Mouse (Mus musculus) hindbrain, embryonic 10.5 days (tissue): ENCODE measurements around the gene Aicda. TPM values are rescaled to one million over a fixed set of nuclear protein-coding genes. Genes with fewer than 3 reads are reported as not detected.
"Not testable (repeated sequence)": the region's sequence is repeated elsewhere in the genome, so short reads cannot be mapped to it uniquely, and the experiment has no call there.

Experiments
- DNase-seq: peaks from one replicate; pipeline ENCODE4 v3.0.0-alpha.2; 2017; ENCODE audit warnings: low spot score
- H3K27ac ChIP-seq: fragments of 300-500 bp; sonication (generic); 2 replicates; pipeline ENCODE4 v1.5.1; 2016; ENCODE audit warnings: mild to moderate bottlenecking, moderate library complexity
- H3K27me3 ChIP-seq: fragments of 300-500 bp; sonication (generic); 2 replicates; pipeline ENCODE4 v1.6.1; 2016; ENCODE audit warnings: mild to moderate bottlenecking; ENCODE audit not compliant: poor library complexity, insufficient read depth, severe bottlenecking
- H3K36me3 ChIP-seq: fragments of 300-500 bp; sonication (generic); 2 replicates; pipeline ENCODE4 v1.6.1; 2016; ENCODE audit warnings: mild to moderate bottlenecking, moderate library complexity
- H3K4me1 ChIP-seq: fragments of 300-500 bp; sonication (generic); replicated peaks from 2 replicates; pipeline ENCODE4 v1.6.1; 2016; ENCODE audit warnings: mild to moderate bottlenecking
- H3K4me3 ChIP-seq: fragments of 300-500 bp; sonication (generic); 2 replicates; pipeline ENCODE4 v1.5.1; 2016; ENCODE audit warnings: mild to moderate bottlenecking, moderate library complexity
- H3K9me3 ChIP-seq: fragments of 300-500 bp; sonication (generic); 2 replicates; pipeline ENCODE4 v1.6.1; 2016; ENCODE audit warnings: mild to moderate bottlenecking, moderate library complexity
- WGBS: fragments of 180-500 bp; shearing (Covaris S2); methylation state at CpG from one replicate; pipeline ENCODE4 v1.1.7; 2016; 5-methylcytosine and 5-hydroxymethylcytosine counted together
- polyA plus RNA-seq: library from polyadenylated mRNA; unstranded; fragments of >200 nt; fragmentation: Nextera tagmentation; extraction: Ambion mirVana; gene quantifications from 2 replicates; pipeline ENCODE4 v1.2.1, GENCODE M21; 2016

Aicda gene
- polyA plus RNA-seq, 1 experiment from 2014 or later: not detected

- DNase-seq: no peak
- Histone ChIP-seq H3K36me3 (no peaks in the 10 kb centered on the region), H3K27ac (no peak overlapping the region), H3K9me3 (no peaks in the 10 kb centered on the region), H3K4me1 (peaks cover 14% of the 10 kb centered on the region; the same call in 1 of the 2 replicates), H3K27me3 (peaks cover 16% of the 10 kb centered on the region), H3K4me3 (no peak overlapping the region)
- WGBS: 82% methylated on average over 20 of the region's 20 CpGs
Measured at GRCm38 (mm10) chr6:122561005-122561404, 7.4 kb downstream of the Aicda start.

- Histone ChIP-seq H3K4me3 (no peak overlapping the region), H3K27ac (no peak overlapping the region), H3K4me1 (peaks cover 11% of the 10 kb centered on the region; the same call in 1 of the 2 replicates), H3K9me3 (no peaks in the 10 kb centered on the region), H3K36me3 (no peaks in the 10 kb centered on the region), H3K27me3 (peaks cover 16% of the 10 kb centered on the region)
- 5% methylated on average over 6 of the region's 6 CpGs for whole genome bisulfite sequencing
- DNase-seq: peak; percentile 66
Measured at GRCm38 (mm10) chr6:122562463-122562862, 8.9 kb downstream of the Aicda start.

- H3K9me3 ChIP-seq: no peaks in the 10 kb centered on the region
- no peak overlapping the region for H3K4me3 ChIP-seq
- peaks cover 16% of the 10 kb centered on the region for H3K27me3 ChIP-seq
- H3K36me3 ChIP-seq: no peaks in the 10 kb centered on the region
- no peak overlapping the region for H3K27ac ChIP-seq
- no peak for DNase-seq
- H3K4me1 ChIP-seq: peaks cover 8% of the 10 kb centered on the region; the same call in 1 of the 2 replicates
- WGBS: 90% methylated on average over 9 of the region's 9 CpGs
Measured at GRCm38 (mm10) chr6:122565070-122565784, 11.6 kb downstream of the Aicda start.

- H3K4me1 ChIP-seq: no peaks in the 10 kb centered on the region
- H3K4me3 ChIP-seq: no peak overlapping the region
- H3K27ac ChIP-seq: no peak overlapping the region
- WGBS: 64% methylated on average over 5 of the region's 5 CpGs
- DNase-seq: no peak
- no peaks in the 10 kb centered on the region for H3K27me3 ChIP-seq
- no peaks in the 10 kb centered on the region for H3K36me3 ChIP-seq
- no peaks in the 10 kb centered on the region for H3K9me3 ChIP-seq
Measured at GRCm38 (mm10) chr6:122569113-122569512, 15.5 kb downstream of the Aicda start.

- no peak overlapping the region for H3K27ac ChIP-seq
- no peak overlapping the region for H3K4me3 ChIP-seq
- H3K9me3 ChIP-seq: no peaks in the 10 kb centered on the region
- no peaks in the 10 kb centered on the region for H3K27me3 ChIP-seq
- DNase-seq: no peak
- H3K4me1 ChIP-seq: no peaks in the 10 kb centered on the region
- H3K36me3 ChIP-seq: no peaks in the 10 kb centered on the region
- WGBS: 53% methylated on average over 1 of the region's 1 CpGs
Measured at GRCm38 (mm10) chr6:122569762-122570161, 16.2 kb downstream of the Aicda start.

DNA sequence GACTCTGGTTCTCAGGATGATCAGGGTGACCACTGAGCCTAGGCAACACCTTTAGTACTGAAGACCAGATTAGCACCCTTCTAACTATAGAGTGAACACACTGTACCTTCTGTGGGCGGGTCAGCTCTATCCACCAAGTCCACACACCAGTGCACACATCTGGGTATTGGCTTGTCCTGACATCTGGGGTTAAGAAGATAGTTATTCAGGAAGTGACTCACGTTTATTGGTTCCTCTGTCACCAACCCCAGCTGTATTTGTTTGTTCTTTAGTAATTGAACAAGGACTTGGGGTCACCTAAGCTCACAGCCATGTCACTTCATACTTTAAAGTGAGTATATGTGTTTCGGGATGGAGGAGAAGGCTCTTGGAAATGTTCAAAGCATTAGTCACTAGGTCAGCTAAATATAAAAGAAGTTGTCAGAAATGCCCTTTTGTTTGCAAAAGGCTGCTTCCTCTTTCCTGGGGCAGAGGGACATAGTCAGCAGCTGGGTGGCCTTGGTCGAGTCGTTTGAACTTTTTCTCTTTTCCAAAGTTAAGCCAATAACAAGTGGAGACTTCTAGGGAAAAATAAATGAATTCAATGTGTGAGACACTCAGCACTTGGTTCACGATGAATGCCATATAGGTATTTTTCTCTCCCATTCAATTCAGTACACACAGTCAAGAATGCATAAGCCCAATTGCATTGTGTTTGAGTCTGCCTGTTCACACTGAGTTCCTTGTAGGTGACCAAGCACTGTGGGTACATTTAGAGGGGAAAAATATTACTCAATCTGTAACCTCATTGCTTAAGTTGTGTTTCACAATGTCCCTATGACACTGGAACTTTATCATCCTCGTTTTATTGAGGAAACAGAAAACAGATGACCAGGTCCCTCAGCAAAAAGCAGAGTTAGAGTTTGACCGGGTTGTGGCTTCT, 17.4 kb downstream of the Aicda start:
- no peak for DNase-seq
- Histone ChIP-seq H3K9me3 (no peaks in the 10 kb centered on the region), H3K27me3 (no peaks in the 10 kb centered on the region), H3K27ac (no peak overlapping the region), H3K36me3 (no peaks in the 10 kb centered on the region), H3K4me1 (no peaks in the 10 kb centered on the region), H3K4me3 (no peak overlapping the region)
- 71% methylated on average over 8 of the region's 8 CpGs for WGBS

GRCm38 (mm10) chr6:122571617-122571959, 18.0 kb downstream of the Aicda start:
- H3K4me3 ChIP-seq: no peak overlapping the region
- no peaks in the 10 kb centered on the region for H3K4me1 ChIP-seq
- DNase-seq: no peak
- WGBS: 93% methylated on average over 3 of the region's 3 CpGs
- H3K9me3 ChIP-seq: no peaks in the 10 kb centered on the region
- no peaks in the 10 kb centered on the region for H3K36me3 ChIP-seq
- H3K27me3 ChIP-seq: no peaks in the 10 kb centered on the region
- H3K27ac ChIP-seq: no peak overlapping the region

GRCm38 (mm10) chr6:122575037-122575436, 21.4 kb downstream of the Aicda start:
- H3K4me3 ChIP-seq: not testable (repeated sequence)

DNA sequence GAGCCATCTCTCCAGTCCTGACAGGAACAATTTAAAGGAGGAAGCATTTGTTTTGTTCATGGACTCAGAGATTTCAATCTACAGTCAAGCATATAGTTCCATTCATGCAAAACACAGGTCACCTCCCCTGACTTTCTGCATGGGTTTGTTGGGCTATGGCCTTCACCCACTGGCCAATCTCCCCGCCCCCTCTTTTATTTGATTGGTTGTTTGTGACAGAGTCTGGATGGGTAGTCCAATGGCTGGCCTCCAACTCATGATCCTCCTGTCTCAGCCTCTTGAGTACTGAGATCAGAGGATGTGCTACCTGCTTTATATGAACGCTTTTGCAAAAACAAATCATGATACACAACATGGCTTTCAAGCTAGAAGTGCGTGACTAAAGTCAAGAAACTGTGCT, 23.4 kb downstream of the Aicda start:
- H3K27ac ChIP-seq: no peak overlapping the region
- H3K4me1 ChIP-seq: no peaks in the 10 kb centered on the region
- no peaks in the 10 kb centered on the region for H3K36me3 ChIP-seq
- no peaks in the 10 kb centered on the region for H3K27me3 ChIP-seq
- WGBS: 94% methylated on average over 3 of the region's 3 CpGs
- DNase-seq: no peak
- no peaks in the 10 kb centered on the region for H3K9me3 ChIP-seq
- H3K4me3 ChIP-seq: no peak overlapping the region

More at GRCm38 (mm10) chr6:122575037-122575436, 21.4 kb downstream of the Aicda start:
- H3K36me3 ChIP-seq, DNase-seq, H3K4me1 ChIP-seq, H3K27ac ChIP-seq, H3K27me3 ChIP-seq, H3K9me3 ChIP-seq: not testable (repeated sequence)
- 94% methylated on average over 1 of the region's 1 CpGs for WGBS

DNA sequence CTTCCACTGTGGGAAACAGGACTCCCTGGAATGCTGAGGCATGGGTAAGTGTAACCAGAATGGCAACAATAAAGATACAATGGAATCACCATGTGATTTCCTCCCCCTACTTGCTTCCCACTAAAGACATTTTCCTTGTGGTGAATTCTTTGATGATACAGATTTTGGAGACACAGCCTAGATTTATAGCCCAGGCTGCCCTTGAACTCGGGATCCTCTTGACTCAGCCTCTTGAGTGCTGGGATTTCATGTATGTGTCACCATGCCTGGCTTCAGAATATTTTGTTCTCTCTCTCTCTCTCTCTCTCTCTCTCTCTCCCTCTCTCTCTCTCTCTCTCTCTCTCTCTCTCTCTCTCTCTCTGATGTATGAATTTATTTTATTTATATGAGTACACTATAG, 25.5 kb downstream of the Aicda start:
- DNase-seq: no peak
- H3K27me3 ChIP-seq: no peaks in the 10 kb centered on the region
- no peak overlapping the region for H3K4me3 ChIP-seq
- 91% methylated on average over 1 of the region's 1 CpGs for WGBS
- H3K27ac ChIP-seq: no peak overlapping the region
- H3K9me3 ChIP-seq: no peaks in the 10 kb centered on the region
- H3K36me3 ChIP-seq: no peaks in the 10 kb centered on the region
- no peaks in the 10 kb centered on the region for H3K4me1 ChIP-seq

- no peak for DNase-seq
- Histone ChIP-seq H3K4me1 (no peaks in the 10 kb centered on the region), H3K27ac (no peak overlapping the region), H3K9me3 (no peaks in the 10 kb centered on the region), H3K27me3 (no peaks in the 10 kb centered on the region), H3K4me3 (no peak overlapping the region), H3K36me3 (no peaks in the 10 kb centered on the region)
- 84% methylated on average over 13 of the region's 13 CpGs for WGBS
Measured at GRCm38 (mm10) chr6:122591027-122591758, 37.6 kb downstream of the Aicda start.

DNA sequence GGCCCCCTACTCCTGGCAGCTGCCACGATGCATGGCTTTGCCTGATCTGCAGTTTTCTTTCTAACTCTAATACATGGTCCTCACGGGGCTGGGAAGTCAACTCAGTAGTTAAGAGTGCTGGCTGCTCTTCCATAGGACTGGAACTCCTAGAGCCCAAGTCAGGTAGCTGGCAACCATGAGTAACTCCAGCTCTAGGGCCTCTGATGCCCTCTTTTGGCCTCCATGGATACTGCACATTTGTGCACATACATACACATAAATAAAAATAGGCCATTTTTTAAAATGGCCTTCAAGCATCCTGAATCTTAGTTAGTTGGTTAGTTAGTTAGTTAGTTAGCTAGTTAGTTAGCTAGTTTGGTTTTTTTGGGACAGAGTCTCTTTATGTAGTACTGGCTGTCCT, 39.3 kb downstream of the Aicda start:
- Histone ChIP-seq H3K27me3 (no peaks in the 10 kb centered on the region), H3K4me1 (no peaks in the 10 kb centered on the region), H3K9me3 (no peaks in the 10 kb centered on the region), H3K27ac (no peak overlapping the region), H3K4me3 (no peak overlapping the region), H3K36me3 (no peaks in the 10 kb centered on the region)
- DNase-seq: no peak
- 92% methylated on average over 2 of the region's 2 CpGs for WGBS

GRCm38 (mm10) chr6:122595637-122596036, 42.0 kb downstream of the Aicda start:
- DNase-seq: no peak
- no peaks in the 10 kb centered on the region for H3K27me3 ChIP-seq
- no peaks in the 10 kb centered on the region for H3K4me1 ChIP-seq
- H3K27ac ChIP-seq: no peak overlapping the region
- no peaks in the 10 kb centered on the region for H3K9me3 ChIP-seq
- H3K4me3 ChIP-seq: no peak overlapping the region
- no peaks in the 10 kb centered on the region for H3K36me3 ChIP-seq
- WGBS: 38% methylated on average over 7 of the region's 7 CpGs
